Mouse (Mus musculus): Measurements from ENCODE around the gene Ccdc8.
A peak's percentile ranks its signal among the peaks of the same experiment; 100 is the strongest.

DNA sequence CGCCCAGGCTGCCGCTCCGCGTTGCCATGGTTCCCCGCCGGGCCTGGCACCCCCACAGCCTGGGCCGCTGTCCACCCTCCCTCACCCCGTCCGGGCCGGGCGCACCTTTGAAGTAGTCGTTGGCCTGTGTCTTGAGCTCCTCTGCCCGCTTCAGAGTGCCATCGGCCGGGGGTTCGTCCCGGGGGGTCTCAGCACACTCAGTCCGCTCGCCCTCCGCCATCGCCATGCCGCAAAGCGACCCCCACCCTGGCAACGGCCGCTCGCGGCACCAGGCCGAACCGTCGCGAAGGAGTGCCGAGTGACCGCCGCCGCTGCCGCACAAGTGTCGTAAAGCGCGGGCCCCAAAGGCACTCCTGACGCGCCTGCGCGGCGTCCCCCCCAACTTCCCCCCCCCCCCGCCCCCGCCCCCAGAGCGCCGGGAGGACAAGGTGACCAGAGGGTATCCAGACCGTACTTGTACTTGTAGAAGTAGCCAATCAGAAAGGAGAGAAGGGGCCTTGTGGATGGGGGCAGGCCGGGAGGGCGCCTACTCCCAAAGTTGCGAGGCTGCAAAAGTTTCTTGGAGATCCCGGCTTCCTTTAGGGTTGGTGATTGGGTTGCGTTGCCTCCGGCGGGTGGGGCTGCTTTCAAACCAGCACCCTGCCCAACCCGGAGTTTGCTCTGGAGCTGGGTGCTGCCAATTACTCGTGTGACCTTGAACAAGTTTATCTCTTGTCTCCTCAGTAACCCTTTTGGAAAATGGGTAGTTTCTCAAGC lies 35.3 kb downstream of the Ccdc8 start, which contains the start of gene Ppp5c:
- TF ChIP-seq CTCF (conservative IDR thresholded peaks at IDR 0.05; ENCODE audit: insufficient read depth, insufficient read length, low read depth, low read length) (no peak), POLR2A (IDR thresholded peaks at IDR 0.05; ENCODE audit: low read depth, low read length) (peak; percentile 6)
